Mouse (Mus musculus) E14TG2a.4 (cell line): ENCODE results near the gene Mettl16.

Experiments used
- H3K27me3 ChIP-seq: 2 replicates; pipeline ENCODE4 v1.6.1; 2014; ENCODE audit warnings: low read length, control low read depth; ENCODE audit not compliant: insufficient read depth
- H3K36me3 ChIP-seq: 2 replicates; pipeline ENCODE4 v1.6.1; 2014; ENCODE audit warnings: low read length, control low read depth; ENCODE audit not compliant: insufficient read depth
- H3K4me1 ChIP-seq: replicated peaks from 2 replicates; pipeline ENCODE4 v1.6.1; 2014; ENCODE audit warnings: low read depth, low read length, control low read depth
- H3K4me3 ChIP-seq: replicated peaks from 2 replicates; pipeline ENCODE4 v1.5.1; 2014; ENCODE audit warnings: mild to moderate bottlenecking, low read length
- H3K9me3 ChIP-seq: 2 replicates; pipeline ENCODE4 v1.6.1; 2014; ENCODE audit warnings: low read length, control low read depth
- CTCF ChIP-seq: conservative IDR thresholded peaks from 2 replicates; pipeline ENCODE4 v1.5.1; 2014; ENCODE audit warnings: low read length
- NANOG ChIP-seq: IDR thresholded peaks from 2 replicates; pipeline ENCODE4 v1.6.1; 2014; ENCODE audit warnings: borderline replicate concordance, low read length, mixed read lengths
- POU5F1 ChIP-seq: IDR thresholded peaks from 2 replicates; pipeline ENCODE4 v1.6.1; 2014; ENCODE audit warnings: low read length, borderline replicate concordance

Gene Mettl16

DNA sequence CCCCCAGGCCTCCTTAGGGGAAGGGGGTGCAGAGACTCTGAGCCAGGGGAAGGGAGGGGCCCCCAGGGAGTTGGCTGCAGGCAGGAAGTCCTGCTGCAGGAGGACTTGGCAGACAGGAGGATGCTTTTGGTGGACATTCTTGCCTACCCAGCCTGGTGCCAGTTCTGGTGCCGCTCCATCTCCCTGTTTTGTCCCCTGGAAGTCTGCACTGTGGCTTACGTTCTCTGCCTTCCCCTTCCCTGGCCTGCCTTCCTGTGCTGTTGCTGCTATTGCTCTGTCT is 72.7 kb downstream of the Mettl16 start:
- H3K4me3 ChIP-seq = peak overlapping the region; percentile 26
- TF ChIP-seq POU5F1 (no peak), CTCF (no peak), NANOG (no peak)
- H3K9me3 ChIP-seq = peaks cover 8% of the 10 kb centered on the region; the same call in 1 of the 2 replicates
- H3K36me3 ChIP-seq = peaks cover 69% of the 10 kb centered on the region
- no peaks in the 10 kb centered on the region for H3K27me3 ChIP-seq
- H3K4me1 ChIP-seq = peaks cover 83% of the 10 kb centered on the region

DNA sequence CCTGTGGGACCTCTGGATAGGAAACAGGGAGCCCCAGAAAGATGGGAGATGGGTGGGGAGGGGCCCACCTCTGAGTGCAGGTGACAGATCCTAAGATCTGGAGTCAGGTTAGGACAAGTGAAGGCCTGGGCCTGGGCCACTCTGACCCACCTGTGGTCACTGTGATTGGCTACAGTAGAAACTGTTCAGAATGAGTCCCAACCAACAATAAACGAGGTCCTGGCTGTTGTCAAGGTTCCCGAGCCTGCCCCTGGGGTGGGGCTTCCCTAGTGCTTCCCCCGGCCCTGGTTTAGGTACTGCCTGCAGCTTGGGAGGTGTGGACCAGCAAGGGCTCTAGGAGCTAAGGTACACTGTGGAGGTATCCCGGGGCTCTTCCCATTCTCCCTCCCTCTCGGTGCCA is 73.1 kb downstream of the Mettl16 start:
- 0 out of 2 replicates have a peak overlapping the region, but pooled peaks have one; percentile 26 for H3K4me3 ChIP-seq
- peaks cover 8% of the 10 kb centered on the region; the same call in 1 of the 2 replicates for H3K9me3 ChIP-seq
- no peaks in the 10 kb centered on the region for H3K27me3 ChIP-seq
- peaks cover 69% of the 10 kb centered on the region for H3K36me3 ChIP-seq
- TF ChIP-seq NANOG (no peak), CTCF (no peak), POU5F1 (no peak)
- peaks cover 85% of the 10 kb centered on the region for H3K4me1 ChIP-seq

DNA sequence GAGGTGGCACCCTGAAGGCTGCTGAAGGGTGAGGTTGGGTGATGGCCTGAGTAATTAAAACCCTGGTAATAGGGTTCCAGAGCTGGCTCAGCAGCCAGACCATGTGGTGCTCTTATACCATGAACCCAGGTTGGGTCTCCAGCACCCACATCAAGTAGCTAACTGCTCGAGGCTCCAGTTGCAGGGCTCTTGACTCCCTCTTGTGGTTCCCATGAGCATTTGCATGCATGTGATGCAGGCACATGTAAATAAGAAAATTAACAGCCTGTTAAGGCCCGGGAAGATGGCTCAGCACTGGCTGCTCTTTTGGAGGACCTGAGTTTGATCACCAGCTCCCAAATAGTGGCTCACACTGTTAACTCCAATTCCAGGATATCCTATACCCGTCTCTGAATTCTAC is 75.2 kb downstream of the Mettl16 start:
- Histone ChIP-seq H3K4me1 (peaks cover 82% of the 10 kb centered on the region), H3K36me3 (peaks cover 68% of the 10 kb centered on the region), H3K4me3 (no peak overlapping the region), H3K9me3 (peaks cover 8% of the 10 kb centered on the region; the same call in 1 of the 2 replicates), H3K27me3 (no peaks in the 10 kb centered on the region)
- TF ChIP-seq CTCF (peak; percentile 77), NANOG (no peak), POU5F1 (no peak)

DNA sequence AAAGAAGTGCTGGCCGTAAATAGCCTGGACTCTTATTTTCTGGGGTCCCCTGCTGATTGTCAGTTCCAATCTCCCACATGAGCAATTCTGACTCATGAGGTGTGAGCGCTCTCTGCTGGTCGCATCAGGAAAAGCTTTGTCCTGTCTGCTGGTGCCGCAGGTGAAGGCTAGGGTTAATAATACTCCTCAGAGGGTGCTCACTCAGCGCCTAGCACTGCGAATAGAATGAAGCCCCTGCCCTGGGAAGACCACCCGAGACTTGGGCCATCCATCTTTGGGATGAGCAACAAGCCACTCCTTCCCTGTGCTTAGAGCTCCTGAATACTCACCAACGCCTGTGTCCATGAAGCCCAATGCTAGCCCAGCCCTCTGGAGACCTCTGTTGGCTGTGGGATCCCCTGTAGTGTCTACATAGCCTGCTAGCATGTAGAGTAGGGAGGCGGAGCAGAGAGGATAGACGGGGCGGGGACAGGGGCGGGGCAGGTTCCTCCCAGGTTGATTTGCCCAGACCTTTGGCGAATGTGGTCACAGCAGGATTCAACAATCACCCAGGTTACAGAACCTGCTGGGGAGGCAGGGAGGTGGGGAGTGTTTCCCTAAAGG is 77.4 kb downstream of the Mettl16 start:
- Histone ChIP-seq H3K4me3 (peak overlapping the region; percentile 64), H3K36me3 (peaks cover 66% of the 10 kb centered on the region), H3K27me3 (no peaks in the 10 kb centered on the region), H3K9me3 (peaks cover 8% of the 10 kb centered on the region; the same call in 1 of the 2 replicates), H3K4me1 (peaks cover 68% of the 10 kb centered on the region)
- TF ChIP-seq CTCF = peak; percentile 72
- TF ChIP-seq POU5F1 = no peak
- TF ChIP-seq NANOG = no peak

DNA sequence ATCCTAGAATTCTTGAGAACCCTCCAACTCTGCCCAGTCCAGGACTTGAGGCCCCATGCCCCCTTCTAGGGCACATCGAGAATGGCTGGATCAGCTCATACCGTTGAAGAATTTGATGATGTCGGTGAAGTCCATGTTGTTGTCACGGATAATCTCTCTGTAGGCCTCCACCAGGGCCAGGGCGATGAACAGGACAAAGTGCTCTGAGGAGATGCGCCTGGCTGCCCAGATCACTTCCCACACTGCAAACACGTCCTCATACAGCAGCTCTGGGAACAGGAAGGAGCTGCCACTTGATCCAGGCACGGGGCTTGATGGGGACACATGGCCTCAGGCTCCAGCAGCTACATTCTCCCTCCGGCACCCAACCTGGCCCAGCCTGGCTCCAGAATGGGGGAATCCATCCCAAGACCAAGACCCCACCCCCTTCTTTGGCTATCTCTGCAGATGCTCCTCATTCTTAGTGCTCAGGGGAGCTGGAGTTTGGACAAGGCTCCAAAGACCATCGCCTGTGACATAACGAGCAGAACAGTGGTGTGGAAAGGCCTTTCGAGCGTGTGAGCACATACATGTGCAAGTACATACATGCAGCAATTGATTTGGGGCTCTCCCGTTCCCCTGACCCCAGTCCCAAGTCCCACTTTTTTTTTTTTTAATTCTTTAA is 80.5 kb downstream of the Mettl16 start:
- H3K36me3 ChIP-seq = peaks cover 53% of the 10 kb centered on the region
- H3K27me3 ChIP-seq = no peaks in the 10 kb centered on the region
- no peak overlapping the region for H3K4me3 ChIP-seq
- H3K9me3 ChIP-seq = peaks cover 5% of the 10 kb centered on the region; the same call in 1 of the 2 replicates
- TF ChIP-seq CTCF = no peak
- TF ChIP-seq NANOG = no peak
- TF ChIP-seq POU5F1 = no peak
- H3K4me1 ChIP-seq = peaks cover 51% of the 10 kb centered on the region

DNA sequence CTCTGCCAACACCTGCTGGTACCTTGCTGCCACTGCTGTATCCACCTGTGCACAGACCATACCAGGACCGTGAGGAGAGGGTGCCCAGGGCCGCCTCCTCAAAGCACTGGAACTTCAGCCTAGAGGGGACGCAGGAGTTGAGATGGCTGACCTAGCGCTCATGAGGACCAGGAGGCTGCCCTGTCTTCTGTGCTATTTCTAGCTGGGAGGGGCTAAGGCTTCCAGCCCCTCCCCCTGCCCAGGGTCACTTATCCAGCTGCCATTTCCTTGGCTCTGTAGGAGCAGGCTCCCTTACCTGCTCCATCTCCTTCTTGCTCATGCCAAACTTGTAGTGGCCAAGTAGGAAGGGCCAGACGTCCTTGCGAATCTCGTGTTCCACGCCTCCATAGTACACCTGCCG is 87.1 kb downstream of the Mettl16 start:
- Histone ChIP-seq H3K4me1 (peaks cover 45% of the 10 kb centered on the region), H3K27me3 (no peaks in the 10 kb centered on the region)

DNA sequence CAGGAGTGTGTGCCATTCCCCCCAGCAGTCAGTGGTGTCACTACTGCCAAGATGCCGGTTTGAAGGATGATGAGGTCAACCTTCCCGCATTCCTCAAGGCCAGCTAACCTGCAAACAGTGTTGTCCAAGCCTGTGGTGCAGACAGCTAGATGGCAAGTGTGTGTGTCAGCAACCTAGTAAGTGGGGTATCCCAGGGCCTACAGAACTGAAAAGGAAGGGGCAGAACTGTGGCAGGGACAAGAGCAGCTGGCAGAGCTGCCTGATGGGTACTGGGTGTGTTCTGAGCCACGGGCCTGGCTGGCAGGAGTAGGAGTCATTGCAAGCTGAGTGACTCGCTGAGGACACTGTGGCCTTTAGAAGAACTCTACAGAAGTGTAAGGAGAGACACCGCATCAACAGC is 91.5 kb downstream of the Mettl16 start:
- H3K4me1 ChIP-seq = peaks cover 33% of the 10 kb centered on the region
- no peak overlapping the region for H3K4me3 ChIP-seq
- TF ChIP-seq NANOG (no peak), POU5F1 (no peak), CTCF (no peak)
- peaks cover 51% of the 10 kb centered on the region for H3K36me3 ChIP-seq
- H3K27me3 ChIP-seq = no peaks in the 10 kb centered on the region
- H3K9me3 ChIP-seq = peaks cover 16% of the 10 kb centered on the region

More for the DNA sequence above, 87.1 kb downstream of the Mettl16 start:
- H3K9me3 ChIP-seq = peaks cover 5% of the 10 kb centered on the region
- TF ChIP-seq NANOG = no peak
- TF ChIP-seq CTCF = no peak
- no peak for TF ChIP-seq POU5F1
- peaks cover 37% of the 10 kb centered on the region for H3K36me3 ChIP-seq
- H3K4me3 ChIP-seq = peak overlapping the region; percentile 37; the same call in 1 of the 2 replicates

DNA sequence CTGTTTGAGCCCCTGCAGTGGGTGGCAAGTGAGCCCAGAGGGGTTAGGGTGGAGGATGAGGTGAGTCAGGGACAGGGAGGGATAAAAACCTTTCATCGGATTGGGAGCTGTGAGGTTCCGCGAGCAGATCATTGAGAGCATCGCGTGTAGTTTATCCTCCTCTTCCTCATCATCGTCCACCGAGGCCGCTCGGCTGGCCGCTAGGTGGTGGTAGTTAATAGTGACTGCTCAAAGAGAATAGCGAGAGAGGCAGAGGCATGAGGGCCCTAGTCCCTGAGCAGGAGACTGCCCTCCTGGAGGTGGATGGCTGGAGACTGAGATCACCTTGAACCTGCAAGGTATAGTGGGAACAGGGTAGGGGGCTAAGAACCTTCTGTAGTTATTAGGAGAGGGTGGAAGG is 92.8 kb downstream of the Mettl16 start:
- Histone ChIP-seq H3K9me3 (peaks cover 16% of the 10 kb centered on the region), H3K4me1 (peaks cover 23% of the 10 kb centered on the region), H3K27me3 (no peaks in the 10 kb centered on the region), H3K36me3 (peaks cover 62% of the 10 kb centered on the region), H3K4me3 (no peak overlapping the region)
- TF ChIP-seq NANOG (no peak), CTCF (no peak), POU5F1 (no peak)

DNA sequence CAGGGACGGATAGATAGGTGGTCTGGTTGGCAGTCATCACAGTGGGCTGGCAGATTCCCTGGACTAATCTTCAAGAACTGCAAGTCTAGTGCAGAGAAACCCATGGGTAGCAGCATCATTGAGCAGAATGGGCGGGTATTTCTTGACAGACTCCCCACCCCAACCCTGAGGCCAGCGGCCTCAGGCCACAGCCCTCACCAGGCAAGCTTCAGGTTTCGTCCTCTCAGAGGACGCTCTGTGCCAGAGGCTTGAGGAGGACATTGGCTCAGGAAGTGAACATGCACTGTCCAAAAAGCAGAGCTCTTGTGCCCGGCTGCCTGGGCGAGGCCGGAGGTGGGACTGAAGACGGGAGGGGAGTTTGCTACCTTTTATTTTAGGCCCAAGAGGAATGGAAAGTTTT is 93.8 kb downstream of the Mettl16 start:
- TF ChIP-seq NANOG (no peak), CTCF (no peak), POU5F1 (no peak)
- Histone ChIP-seq H3K4me3 (no peak overlapping the region), H3K4me1 (peaks cover 28% of the 10 kb centered on the region), H3K27me3 (no peaks in the 10 kb centered on the region), H3K9me3 (peaks cover 16% of the 10 kb centered on the region), H3K36me3 (peaks cover 62% of the 10 kb centered on the region)
